Mouse (Mus musculus): ENCODE data around the gene Cenps.
"Not testable (repeated sequence)": the region's sequence is repeated elsewhere in the genome, so short reads cannot be mapped to it uniquely, and the experiment has no call there.

Cenps gene

GRCm38 (mm10) chr4:149155711-149156110 lies 18.3 kb upstream of the Cenps start:
- DNase-seq = no peak

- no peak for DNase-seq
Measured at GRCm38 (mm10) chr4:149154859-149155258, 17.4 kb upstream of the Cenps start.

GRCm38 (mm10) chr4:149150721-149151120 lies 13.3 kb upstream of the Cenps start:
- no peak for DNase-seq

GRCm38 (mm10) chr4:149150256-149150655 lies 12.8 kb upstream of the Cenps start:
- no peak for DNase-seq

GRCm38 (mm10) chr4:149149611-149150010 lies 12.2 kb upstream of the Cenps start:
- no peak for DNase-seq

- no peak for DNase-seq
Measured at GRCm38 (mm10) chr4:149149196-149149595, 11.8 kb upstream of the Cenps start.

- no peak for DNase-seq
Measured at GRCm38 (mm10) chr4:149148084-149148483, 10.7 kb upstream of the Cenps start.

GRCm38 (mm10) chr4:149147528-149147927 lies 10.1 kb upstream of the Cenps start:
- no peak for DNase-seq

GRCm38 (mm10) chr4:149145151-149145550 lies 7.7 kb upstream of the Cenps start:
- no peak for DNase-seq

- DNase-seq = peak; percentile 75 to 84
Measured at GRCm38 (mm10) chr4:149144459-149144858, 7.0 kb upstream of the Cenps start.

GRCm38 (mm10) chr4:149143594-149143993 lies 6.2 kb upstream of the Cenps start:
- no peak for DNase-seq

GRCm38 (mm10) chr4:149138515-149138914 lies 1.1 kb upstream of the Cenps start:
- DNase-seq = no peak

GRCm38 (mm10) chr4:149136116-149136850 lies 1.1 kb downstream of the Cenps start:
- peak in 1 of 2 experiments; percentile 22 for DNase-seq

- DNase-seq = no peak
Measured at GRCm38 (mm10) chr4:149133395-149133794, 4.0 kb downstream of the Cenps start.

- no peak for DNase-seq
Measured at GRCm38 (mm10) chr4:149131789-149132565, 5.5 kb downstream of the Cenps start.

GRCm38 (mm10) chr4:149131021-149131752 lies 6.2 kb downstream of the Cenps start:
- DNase-seq = no peak

- DNase-seq = no peak
Measured at GRCm38 (mm10) chr4:149128467-149128866, 9.0 kb downstream of the Cenps start.

- DNase-seq = no peak
Measured at GRCm38 (mm10) chr4:149126663-149127062, 10.8 kb downstream of the Cenps start, which contains the start of gene Cort. Cort (minus strand) TSS chr4:149126763.

GRCm38 (mm10) chr4:149126115-149126509 lies 11.3 kb downstream of the Cenps start:
- DNase-seq = no peak

- DNase-seq = no peak
Measured at GRCm38 (mm10) chr4:149125341-149126114, 11.9 kb downstream of the Cenps start.

- DNase-seq = no peak
Measured at GRCm38 (mm10) chr4:149123432-149123831, 14.0 kb downstream of the Cenps start.

GRCm38 (mm10) chr4:149119978-149120562 lies 17.4 kb downstream of the Cenps start:
- not testable (repeated sequence) for DNase-seq
